Mouse (Mus musculus): ENCODE data around the gene Plxna2.

The Plxna2 gene

GRCm38 (mm10) chr1:194704171-194704855, 86.3 kb downstream of the Plxna2 start:
- DNase-seq (ENCODE audit: low read depth, low spot score): no peak

- no peak for DNase-seq (ENCODE audit: low read depth, low spot score)
Measured at GRCm38 (mm10) chr1:194706566-194706965, 88.5 kb downstream of the Plxna2 start.

GRCm38 (mm10) chr1:194712373-194712772, 94.4 kb downstream of the Plxna2 start:
- no peak for DNase-seq (ENCODE audit: low read depth, low spot score)

- no peak for DNase-seq (ENCODE audit: low read depth, low spot score)
Measured at GRCm38 (mm10) chr1:194714138-194715031, 96.4 kb downstream of the Plxna2 start.

DNA sequence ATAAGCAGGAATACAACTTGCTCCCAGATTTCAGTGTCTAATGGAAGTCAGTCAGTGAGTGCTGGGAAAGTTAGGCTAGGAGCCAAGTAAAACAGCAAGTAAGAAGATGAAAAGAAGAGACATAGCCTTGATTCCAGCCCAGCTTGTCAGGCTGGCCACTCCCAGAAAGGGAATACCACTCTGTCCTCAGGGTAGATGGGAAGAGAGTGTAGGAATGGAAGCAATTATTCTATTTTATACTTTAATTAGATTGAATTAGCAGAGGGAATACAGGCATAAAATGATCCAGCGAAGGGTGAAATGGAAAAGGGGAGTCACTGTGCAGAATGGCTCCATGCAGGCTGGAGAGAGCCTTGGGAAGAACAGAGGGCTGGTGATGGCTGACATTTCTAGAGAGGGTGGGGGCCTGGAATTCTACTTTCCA, 99.4 kb downstream of the Plxna2 start:
- DNase-seq (ENCODE audit: low read depth, low spot score): no peak

- no peak for DNase-seq (ENCODE audit: low read depth, low spot score)
Measured at GRCm38 (mm10) chr1:194720406-194720805, 102.4 kb downstream of the Plxna2 start.

DNA sequence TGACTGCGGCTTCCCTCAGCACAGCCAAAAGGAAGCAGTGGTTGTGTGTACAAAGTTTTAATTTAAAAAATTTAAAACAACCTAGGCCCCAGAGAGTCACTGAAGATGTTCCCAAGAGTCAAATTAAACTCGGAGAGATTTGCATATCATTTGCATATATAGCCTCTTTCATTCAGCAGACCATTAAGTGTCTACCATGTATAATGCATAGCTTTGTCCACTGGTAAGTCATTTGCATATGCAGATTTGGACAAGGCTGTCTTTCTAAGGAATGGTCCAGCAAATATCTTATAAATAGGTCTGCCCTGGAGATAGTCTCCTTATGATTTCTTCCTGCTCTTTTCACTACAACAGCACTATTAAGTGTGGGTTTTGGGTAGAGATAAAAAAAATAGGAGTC, 103.2 kb downstream of the Plxna2 start:
- no peak for DNase-seq (ENCODE audit: low read depth, low spot score)

GRCm38 (mm10) chr1:194722329-194722728, 104.3 kb downstream of the Plxna2 start:
- peak; percentile 5 for DNase-seq (ENCODE audit: low read depth, low spot score)

GRCm38 (mm10) chr1:194734836-194735235, 116.8 kb downstream of the Plxna2 start:
- DNase-seq (ENCODE audit: low read depth, low spot score): no peak

- no peak for DNase-seq (ENCODE audit: low read depth, low spot score)
Measured at GRCm38 (mm10) chr1:194739894-194740293, 121.9 kb downstream of the Plxna2 start.

DNA sequence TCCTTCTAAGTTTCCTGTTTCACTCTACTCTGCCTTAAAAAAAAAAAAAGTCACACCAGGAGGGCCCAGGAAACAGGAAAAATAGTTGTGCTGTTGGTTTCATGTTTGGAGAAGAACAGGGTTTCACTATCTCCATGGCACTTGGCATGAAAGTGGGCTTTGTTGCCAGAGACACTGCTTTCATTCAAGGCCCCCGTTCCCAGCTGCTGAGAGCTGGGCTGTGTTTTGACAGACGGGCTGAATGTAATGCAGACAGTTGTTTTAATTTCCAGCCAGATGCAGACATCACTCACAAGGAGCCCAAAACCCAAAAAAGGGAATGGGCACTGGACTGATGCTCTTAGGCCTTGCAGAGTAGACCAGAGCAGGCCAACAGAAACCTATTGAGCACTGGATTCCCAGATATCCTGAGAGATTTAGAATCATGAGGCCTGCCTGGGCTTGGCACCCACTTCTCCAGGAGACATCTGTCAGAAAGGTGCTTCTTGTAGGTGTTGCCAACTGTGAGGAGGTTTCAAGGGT, 124.9 kb downstream of the Plxna2 start:
- DNase-seq (ENCODE audit: low read depth, low spot score): no peak

- no peak for DNase-seq (ENCODE audit: low read depth, low spot score)
Measured at GRCm38 (mm10) chr1:194745177-194745934, 127.3 kb downstream of the Plxna2 start.

- no peak for DNase-seq (ENCODE audit: low read depth, low spot score)
Measured at GRCm38 (mm10) chr1:194746332-194747249, 128.6 kb downstream of the Plxna2 start.

DNA sequence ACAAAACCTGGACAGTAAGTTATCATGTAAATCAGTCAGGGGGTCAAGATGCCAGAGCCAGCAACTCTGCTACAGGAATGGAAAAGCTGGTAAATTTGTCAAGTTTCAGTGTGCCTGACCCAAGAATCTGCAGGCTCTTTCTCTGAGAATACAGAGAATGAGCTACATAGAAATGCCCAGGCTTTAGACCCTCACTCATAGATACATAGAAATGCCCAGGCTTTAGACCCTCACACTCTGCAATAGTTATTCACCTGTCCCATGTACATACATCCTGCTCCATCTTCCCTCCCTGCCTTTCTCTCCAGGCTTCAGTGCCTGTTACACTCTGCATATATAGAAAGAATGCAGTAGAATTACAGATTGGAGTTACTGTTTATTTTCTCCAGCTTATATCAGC, 129.2 kb downstream of the Plxna2 start:
- no peak for DNase-seq (ENCODE audit: low read depth, low spot score)

DNA sequence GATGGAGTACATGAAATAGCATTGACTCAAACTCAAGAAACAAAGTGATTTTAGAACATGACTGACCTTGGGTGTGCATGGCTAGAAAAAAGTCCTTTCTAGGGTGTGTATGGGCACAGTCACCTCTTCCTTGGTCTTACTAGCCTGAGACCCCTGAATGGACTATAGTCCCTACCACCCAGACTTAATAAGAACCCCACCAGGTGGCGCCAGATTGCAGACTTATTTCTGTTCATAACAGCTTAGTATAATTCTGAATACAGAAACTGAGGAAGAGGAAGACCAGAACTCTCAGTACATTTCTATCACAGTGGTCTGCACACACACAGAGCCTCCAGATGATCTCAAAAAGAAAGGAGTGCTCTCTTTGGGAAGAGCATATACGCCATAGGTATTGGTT, 135.2 kb downstream of the Plxna2 start:
- DNase-seq (ENCODE audit: low read depth, low spot score): no peak

GRCm38 (mm10) chr1:194756001-194756400, 138.0 kb downstream of the Plxna2 start:
- no peak for DNase-seq (ENCODE audit: low read depth, low spot score)

DNA sequence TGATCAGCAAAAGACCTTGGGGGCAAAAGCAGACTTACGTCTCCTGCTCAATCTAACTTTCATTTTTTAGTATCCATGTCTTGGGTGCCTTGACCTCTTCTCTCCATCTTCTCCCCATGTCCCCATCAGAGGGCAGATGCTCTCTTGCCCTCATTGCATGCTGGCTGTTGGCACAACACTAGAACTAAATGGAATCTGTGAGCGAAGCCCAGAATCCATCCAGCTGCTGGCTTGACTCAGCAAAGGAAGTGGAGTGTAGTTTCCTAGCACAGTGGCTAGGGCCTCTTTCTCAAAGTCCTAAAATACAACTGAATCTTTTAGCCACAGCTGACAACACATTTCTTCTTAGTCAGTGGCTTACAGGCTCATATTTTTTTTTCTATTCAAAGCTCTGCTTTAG, 138.4 kb downstream of the Plxna2 start:
- DNase-seq (ENCODE audit: low read depth, low spot score): no peak

- no peak for DNase-seq (ENCODE audit: low read depth, low spot score)
Measured at GRCm38 (mm10) chr1:194756863-194757262, 138.8 kb downstream of the Plxna2 start.

GRCm38 (mm10) chr1:194761432-194762212, 143.6 kb downstream of the Plxna2 start:
- DNase-seq (ENCODE audit: low read depth, low spot score): no peak

- DNase-seq (ENCODE audit: low read depth, low spot score): no peak
Measured at GRCm38 (mm10) chr1:194762896-194763295, 144.9 kb downstream of the Plxna2 start.
